Mouse (Mus musculus): ENCODE data around the gene Kat6b.

Gene Kat6b

GRCm38 (mm10) chr14:21522312-21522978, 41.2 kb downstream of the Kat6b start:
- DNase-seq (ENCODE audit: low read depth in 1 of 2, low spot score in 2 of 2) = no peak

GRCm38 (mm10) chr14:21523234-21523633, 42.0 kb downstream of the Kat6b start:
- no peak for DNase-seq (ENCODE audit: low read depth in 1 of 2, low spot score in 2 of 2)

GRCm38 (mm10) chr14:21523851-21524441, 42.7 kb downstream of the Kat6b start:
- no peak for DNase-seq (ENCODE audit: low read depth in 1 of 2, low spot score in 2 of 2)

GRCm38 (mm10) chr14:21525674-21526073, 44.4 kb downstream of the Kat6b start:
- DNase-seq (ENCODE audit: low read depth in 1 of 2, low spot score in 2 of 2) = no peak

GRCm38 (mm10) chr14:21533566-21533965, 52.3 kb downstream of the Kat6b start:
- DNase-seq (ENCODE audit: low read depth in 1 of 2, low spot score in 2 of 2) = no peak

GRCm38 (mm10) chr14:21534066-21534465, 52.8 kb downstream of the Kat6b start:
- DNase-seq (ENCODE audit: low read depth in 1 of 2, low spot score in 2 of 2) = no peak

GRCm38 (mm10) chr14:21534542-21535272, 53.5 kb downstream of the Kat6b start:
- DNase-seq (ENCODE audit: low read depth in 1 of 2, low spot score in 2 of 2) = no peak

GRCm38 (mm10) chr14:21536485-21537181, 55.4 kb downstream of the Kat6b start:
- DNase-seq (ENCODE audit: low read depth in 1 of 2, low spot score in 2 of 2) = no peak

- no peak for DNase-seq (ENCODE audit: low read depth in 1 of 2, low spot score in 2 of 2)
These were observed 56.6 kb downstream of the Kat6b start for GRCm38 (mm10) chr14:21537838-21538237.

GRCm38 (mm10) chr14:21539731-21540130, 58.5 kb downstream of the Kat6b start:
- no peak for DNase-seq (ENCODE audit: low read depth in 1 of 2, low spot score in 2 of 2)

- no peak for DNase-seq (ENCODE audit: low read depth in 1 of 2, low spot score in 2 of 2)
These were observed 59.1 kb downstream of the Kat6b start for GRCm38 (mm10) chr14:21540361-21540760.

GRCm38 (mm10) chr14:21545529-21545928, 64.3 kb downstream of the Kat6b start:
- DNase-seq (ENCODE audit: low read depth in 1 of 2, low spot score in 2 of 2) = no peak

- no peak for DNase-seq (ENCODE audit: low read depth in 1 of 2, low spot score in 2 of 2)
These were observed 65.1 kb downstream of the Kat6b start for GRCm38 (mm10) chr14:21546351-21546750.

- DNase-seq (ENCODE audit: low read depth in 1 of 2, low spot score in 2 of 2) = no peak
These were observed 66.1 kb downstream of the Kat6b start for GRCm38 (mm10) chr14:21547297-21547696.

GRCm38 (mm10) chr14:21547965-21548364, 66.7 kb downstream of the Kat6b start:
- no peak for DNase-seq (ENCODE audit: low read depth in 1 of 2, low spot score in 2 of 2)

- no peak for DNase-seq (ENCODE audit: low read depth in 1 of 2, low spot score in 2 of 2)
These were observed 67.8 kb downstream of the Kat6b start for GRCm38 (mm10) chr14:21548952-21549607.

GRCm38 (mm10) chr14:21549608-21550115, 68.4 kb downstream of the Kat6b start:
- DNase-seq (ENCODE audit: low read depth in 1 of 2, low spot score in 2 of 2) = no peak

- DNase-seq (ENCODE audit: low read depth in 1 of 2, low spot score in 2 of 2) = no peak
These were observed 69.3 kb downstream of the Kat6b start for GRCm38 (mm10) chr14:21550576-21550975.

GRCm38 (mm10) chr14:21551655-21552054, 70.4 kb downstream of the Kat6b start:
- DNase-seq (ENCODE audit: low read depth in 1 of 2, low spot score in 2 of 2) = no peak

- no peak for DNase-seq (ENCODE audit: low read depth in 1 of 2, low spot score in 2 of 2)
These were observed 71.7 kb downstream of the Kat6b start for GRCm38 (mm10) chr14:21552958-21553357.

- DNase-seq (ENCODE audit: low read depth in 1 of 2, low spot score in 2 of 2) = no peak
These were observed 72.8 kb downstream of the Kat6b start for GRCm38 (mm10) chr14:21554046-21554445.
